Mouse (Mus musculus) effector memory CD4-positive, alpha-beta T cell, adult 5 months (primary cell): ENCODE data around the gene Zfp180. TPM values are rescaled to one million over a fixed set of nuclear protein-coding genes. Genes with fewer than 3 reads are reported as not detected.

Source experiments
- polyA plus RNA-seq: library from polyadenylated mRNA; unstranded; fragments of 100-300 nt; shearing (Covaris generic); gene quantifications from one replicate; pipeline ENCODE4 v1.2.1, GENCODE M21; 2017

The Zfp180 gene
- polyA plus RNA-seq = 27.9 TPM

GRCm38 (mm10) chr7:24081634-24082431 is at the start of gene Zfp180:
TSS of gene Zfp180 (plus strand) at chr7:24081924.

GRCm38 (mm10) chr7:24052660-24053304 is 28.9 kb upstream of the Zfp180 start, which contains the start of gene Vmn1r183:
TSS of gene Vmn1r183 (plus strand) at chr7:24053254.

GRCm38 (mm10) chr7:24112156-24112856 is 30.6 kb downstream of the Zfp180 start, which contains the start of gene Zfp112:
TSS of gene Zfp112 (plus strand) at chr7:24112314.

GRCm38 (mm10) chr7:24133996-24134828 is 52.5 kb downstream of the Zfp180 start, which contains the start of gene Zfp235:
TSS of gene Zfp235 (plus strand) at chr7:24134169.

Other genes with a start within 250 kb of the Zfp180 start
- not detected for gene Vmn1r176, start 244.6 kb upstream of the Zfp180 start, polyA plus RNA-seq
- gene Vmn1r177, start 215.5 kb upstream of the Zfp180 start, polyA plus RNA-seq = not detected
- not detected for gene Vmn1r178, start 189.9 kb upstream of the Zfp180 start, polyA plus RNA-seq
- gene Vmn1r179, start 154.9 kb upstream of the Zfp180 start, polyA plus RNA-seq = 0.22 TPM
- not detected for gene Vmn1r180, start 131.3 kb upstream of the Zfp180 start, polyA plus RNA-seq
- not detected for gene Vmn1r181, start 107.3 kb upstream of the Zfp180 start, polyA plus RNA-seq
- gene V1rd19, start 80.2 kb upstream of the Zfp180 start, polyA plus RNA-seq = not detected
- 0.07 TPM for gene Vmn1r183, start 28.7 kb upstream of the Zfp180 start, polyA plus RNA-seq
- gene Zfp112, start 30.4 kb downstream of the Zfp180 start, polyA plus RNA-seq = 1.1 TPM
- gene Zfp235, start 52.2 kb downstream of the Zfp180 start, polyA plus RNA-seq = 6.6 TPM
- gene Zfp114, start 93.1 kb downstream of the Zfp180 start, polyA plus RNA-seq = not detected
- 0.37 TPM for gene Zfp111, start 129.5 kb downstream of the Zfp180 start, polyA plus RNA-seq
- gene Zfp109, start 155.6 kb downstream of the Zfp180 start, polyA plus RNA-seq = 1.7 TPM
- gene Zfp108, start 172.9 kb downstream of the Zfp180 start, polyA plus RNA-seq = not detected
- 2.9 TPM for gene Zfp93, start 188.5 kb downstream of the Zfp180 start, polyA plus RNA-seq
- 12.8 TPM for gene Zfp61, start 219.3 kb downstream of the Zfp180 start, polyA plus RNA-seq
- gene Zfp94, start 234.7 kb downstream of the Zfp180 start, polyA plus RNA-seq = 1.7 TPM